Mouse (Mus musculus) forebrain, embryonic 11.5 days (tissue): ENCODE data around the gene Jmjd8. TPM values are rescaled to one million over a fixed set of nuclear protein-coding genes. Genes with fewer than 3 reads are reported as not detected.

Experiments used
- ATAC-seq: fragments of 200-750 bp; cut with Nextera tagmentation; replicated peaks from 2 replicates; pipeline ENCODE4 v1.8.0; 2017; ENCODE audit warnings: moderate TSS enrichment; ENCODE audit not compliant: low FRiP score
- DNase-seq: peaks from one replicate; pipeline ENCODE4 v3.0.0-alpha.2; 2017; ENCODE audit warnings: low spot score
- H3K27ac ChIP-seq: fragments of 300-500 bp; sonication (generic); 2 replicates; pipeline ENCODE4 v1.5.1; 2014; ENCODE audit warnings: low read depth, low read length
- H3K27me3 ChIP-seq: fragments of 300-500 bp; sonication (generic); 2 replicates; pipeline ENCODE4 v1.6.1; 2014; ENCODE audit warnings: mild to moderate bottlenecking, low read length, mixed read lengths; ENCODE audit not compliant: control insufficient read depth, insufficient read depth
- H3K36me3 ChIP-seq: fragments of 300-500 bp; sonication (generic); 2 replicates; pipeline ENCODE4 v1.6.1; 2014; ENCODE audit warnings: mild to moderate bottlenecking, low read length, moderate library complexity, mixed read lengths; ENCODE audit not compliant: control insufficient read depth, insufficient read depth
- H3K4me1 ChIP-seq: fragments of 300-500 bp; sonication (generic); replicated peaks from 2 replicates; pipeline ENCODE4 v1.6.1; 2014; ENCODE audit warnings: low read length, mixed read lengths; ENCODE audit not compliant: control insufficient read depth, insufficient read depth
- H3K4me2 ChIP-seq: fragments of 300-500 bp; sonication (generic); 2 replicates; pipeline ENCODE4 v1.6.1; 2014; ENCODE audit warnings: low read depth, mild to moderate bottlenecking, low read length, moderate library complexity, mixed read lengths; ENCODE audit not compliant: severe bottlenecking
- H3K4me3 ChIP-seq: fragments of 300-500 bp; sonication (generic); 2 replicates; pipeline ENCODE4 v1.5.1; 2014; ENCODE audit warnings: low read depth, low read length
- H3K9ac ChIP-seq: fragments of 300-500 bp; sonication (generic); 2 replicates; pipeline ENCODE4 v1.6.1; 2014; ENCODE audit warnings: low read length
- H3K9me3 ChIP-seq: fragments of 300-500 bp; sonication (generic); 2 replicates; pipeline ENCODE4 v1.6.1; 2016; ENCODE audit warnings: low read length, mixed read lengths; ENCODE audit not compliant: control insufficient read depth
- WGBS: fragments of 180-500 bp; shearing (Covaris S2); extraction: QIAGEN DNeasy Blood & Tissue Kit; methylation state at CpG from one replicate; pipeline ENCODE4 v1.1.7; 2014; 5-methylcytosine and 5-hydroxymethylcytosine counted together
- polyA plus RNA-seq: library from polyadenylated mRNA; unstranded; fragments of >200 nt; fragmentation: Nextera tagmentation; extraction: Ambion mirVana; gene quantifications from 2 replicates; pipeline ENCODE4 v1.2.1, GENCODE M21; 2014

Gene Jmjd8
- 50.6 and 59.2 TPM in 2 replicates for polyA plus RNA-seq

GRCm38 (mm10) chr17:25828712-25829557 lies at the start of gene Jmjd8:
TSS of gene Jmjd8 (plus strand) at chr17:25828867.
- peak within 1 kb of the TSS; percentile 79 for H3K9ac ChIP-seq
- ATAC-seq, result peak; percentile 48
- H3K27me3 ChIP-seq, result no peaks in the 10 kb centered on the region
- peaks cover 33% of the 10 kb centered on the region for H3K4me1 ChIP-seq
- H3K4me3 ChIP-seq, result peak within 1 kb of the TSS; percentile 52
- peaks cover 9% of the 10 kb centered on the region; the same call in 1 of the 2 replicates for H3K36me3 ChIP-seq
- H3K27ac ChIP-seq, result peak within 1 kb of the TSS; percentile 75
- DNase-seq, result peak; percentile 85
- peak within 1 kb of the TSS; percentile 86 for H3K4me2 ChIP-seq
- H3K9me3 ChIP-seq, result no peaks in the 10 kb centered on the region
- under 1% methylated on average over 32 of the region's 32 CpGs for WGBS

- no peaks in the 10 kb centered on the region for H3K27me3 ChIP-seq
- WGBS, result 80% methylated on average over 6 of the region's 6 CpGs
- H3K27ac ChIP-seq, result no peak overlapping the region
- ATAC-seq, result no peak
- H3K4me2 ChIP-seq, result no peak overlapping the region
- no peak for DNase-seq
- no peaks in the 10 kb centered on the region for H3K9me3 ChIP-seq
- no peak overlapping the region for H3K9ac ChIP-seq
- H3K4me1 ChIP-seq, result peaks cover 10% of the 10 kb centered on the region
- no peak overlapping the region for H3K4me3 ChIP-seq
- no peaks in the 10 kb centered on the region for H3K36me3 ChIP-seq
These were observed 47.3 kb upstream of the Jmjd8 start for GRCm38 (mm10) chr17:25781339-25781738.

- H3K4me1 ChIP-seq, result peaks cover 10% of the 10 kb centered on the region
- H3K27ac ChIP-seq, result no peak overlapping the region
These were observed 45.6 kb upstream of the Jmjd8 start for GRCm38 (mm10) chr17:25783086-25783485.

GRCm38 (mm10) chr17:25783861-25784574 lies 44.6 kb upstream of the Jmjd8 start:
- 87% methylated on average over 15 of the region's 15 CpGs for WGBS
- H3K4me3 ChIP-seq, result peak overlapping the region; percentile 69
- DNase-seq (no peak), ATAC-seq (no peak)
- H3K4me2 ChIP-seq, result peak overlapping the region; percentile 71
- no peaks in the 10 kb centered on the region; the same call in none of the 2 replicates for H3K36me3 ChIP-seq
- peak overlapping the region; percentile 80 for H3K9ac ChIP-seq
- no peaks in the 10 kb centered on the region for H3K27me3 ChIP-seq
- no peak overlapping the region for H3K27ac ChIP-seq
- H3K4me1 ChIP-seq, result peaks cover 10% of the 10 kb centered on the region
- no peaks in the 10 kb centered on the region for H3K9me3 ChIP-seq

More at GRCm38 (mm10) chr17:25783086-25783485, 45.6 kb upstream of the Jmjd8 start:
- 83% methylated on average over 7 of the region's 7 CpGs for WGBS
- Histone ChIP-seq H3K9ac (peak overlapping the region; percentile 23; the same call in 1 of the 2 replicates), H3K4me3 (no peak overlapping the region; the same call in 1 of the 2 replicates), H3K4me2 (no peak overlapping the region), H3K9me3 (no peaks in the 10 kb centered on the region), H3K27me3 (no peaks in the 10 kb centered on the region), H3K36me3 (no peaks in the 10 kb centered on the region; the same call in none of the 2 replicates)
- DNase-seq (no peak), ATAC-seq (no peak)

- H3K36me3 ChIP-seq, result no peaks in the 10 kb centered on the region; the same call in none of the 2 replicates
- H3K9ac ChIP-seq, result peak within 1 kb of the TSS; percentile 80
- ATAC-seq, result peak; percentile 86
- peak; percentile 98 for DNase-seq
- peak within 1 kb of the TSS; percentile 91 for H3K27ac ChIP-seq
- H3K4me3 ChIP-seq, result peak within 1 kb of the TSS; percentile 69
- WGBS, result under 1% methylated on average over 23 of the region's 23 CpGs
- H3K4me1 ChIP-seq, result peaks cover 10% of the 10 kb centered on the region
- H3K27me3 ChIP-seq, result no peaks in the 10 kb centered on the region
- no peaks in the 10 kb centered on the region for H3K9me3 ChIP-seq
- peak within 1 kb of the TSS; percentile 71 for H3K4me2 ChIP-seq
These were observed 43.4 kb upstream of the Jmjd8 start, which contains the start of gene Haghl for GRCm38 (mm10) chr17:25785281-25785745. TSS of gene Haghl (minus strand) at chr17:25785673.

- Histone ChIP-seq H3K36me3 (no peaks in the 10 kb centered on the region; the same call in none of the 2 replicates), H3K27me3 (no peaks in the 10 kb centered on the region), H3K9me3 (no peaks in the 10 kb centered on the region), H3K4me1 (peaks cover 16% of the 10 kb centered on the region), H3K4me3 (peak within 1 kb of the TSS; percentile 69), H3K9ac (peak within 1 kb of the TSS; percentile 80), H3K4me2 (peak within 1 kb of the TSS; percentile 71), H3K27ac (peak within 1 kb of the TSS; percentile 91)
- no peak for DNase-seq
- no peak for ATAC-seq
- WGBS, result 82% methylated on average over 3 of the region's 3 CpGs
These were observed 42.4 kb upstream of the Jmjd8 start, which contains the start of gene Ccdc78 for GRCm38 (mm10) chr17:25786280-25786679. TSS of gene Ccdc78 (plus strand) at chr17:25786580.

- Histone ChIP-seq H3K9me3 (no peaks in the 10 kb centered on the region), H3K9ac (no peak overlapping the region), H3K27ac (no peak overlapping the region), H3K36me3 (no peaks in the 10 kb centered on the region; the same call in none of the 2 replicates), H3K4me3 (no peak overlapping the region), H3K4me1 (peaks cover 18% of the 10 kb centered on the region), H3K4me2 (no peak overlapping the region), H3K27me3 (no peaks in the 10 kb centered on the region)
- no peak for DNase-seq
- ATAC-seq, result no peak
- 89% methylated on average over 9 of the region's 9 CpGs for WGBS
These were observed 41.7 kb upstream of the Jmjd8 start for GRCm38 (mm10) chr17:25786781-25787504.
